Mouse (Mus musculus): Measurements from ENCODE around the gene Naa40.

Naa40 gene

DNA sequence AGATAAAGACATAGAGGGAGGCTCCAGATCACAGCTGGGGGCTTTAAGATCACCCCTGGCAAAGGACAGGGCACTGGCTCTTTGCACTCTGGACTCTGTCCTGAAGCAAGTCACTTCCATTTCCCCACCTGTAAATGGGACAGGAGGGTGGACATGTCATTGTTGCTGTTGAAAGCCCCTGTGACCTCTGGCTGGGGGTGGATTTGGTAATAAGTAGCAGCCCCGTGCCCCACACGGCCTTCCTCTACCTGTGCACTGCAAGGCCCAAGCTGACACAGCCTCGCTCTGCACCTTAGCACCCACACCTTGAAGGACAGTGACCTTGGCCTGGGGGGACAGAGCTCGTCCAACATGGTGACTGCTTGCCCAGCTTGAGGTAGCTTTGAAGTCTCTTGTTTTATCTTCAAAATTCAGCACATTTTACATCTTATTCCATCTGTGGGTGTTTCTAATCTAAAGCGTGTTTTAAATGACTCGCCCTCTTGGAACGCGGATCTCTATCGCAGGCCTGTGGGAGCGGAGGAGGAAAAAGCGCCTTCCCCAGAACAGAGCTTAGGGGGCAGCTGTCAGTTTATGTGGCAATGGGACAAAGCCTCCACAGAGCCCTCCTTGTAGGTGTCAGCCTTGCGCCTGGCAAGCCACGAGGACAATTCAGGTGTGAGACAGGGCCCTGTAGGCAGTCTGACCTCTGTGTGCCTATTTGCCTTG lies 63.0 kb downstream of the Naa40 start:
- DNase-seq, result no peak

DNA sequence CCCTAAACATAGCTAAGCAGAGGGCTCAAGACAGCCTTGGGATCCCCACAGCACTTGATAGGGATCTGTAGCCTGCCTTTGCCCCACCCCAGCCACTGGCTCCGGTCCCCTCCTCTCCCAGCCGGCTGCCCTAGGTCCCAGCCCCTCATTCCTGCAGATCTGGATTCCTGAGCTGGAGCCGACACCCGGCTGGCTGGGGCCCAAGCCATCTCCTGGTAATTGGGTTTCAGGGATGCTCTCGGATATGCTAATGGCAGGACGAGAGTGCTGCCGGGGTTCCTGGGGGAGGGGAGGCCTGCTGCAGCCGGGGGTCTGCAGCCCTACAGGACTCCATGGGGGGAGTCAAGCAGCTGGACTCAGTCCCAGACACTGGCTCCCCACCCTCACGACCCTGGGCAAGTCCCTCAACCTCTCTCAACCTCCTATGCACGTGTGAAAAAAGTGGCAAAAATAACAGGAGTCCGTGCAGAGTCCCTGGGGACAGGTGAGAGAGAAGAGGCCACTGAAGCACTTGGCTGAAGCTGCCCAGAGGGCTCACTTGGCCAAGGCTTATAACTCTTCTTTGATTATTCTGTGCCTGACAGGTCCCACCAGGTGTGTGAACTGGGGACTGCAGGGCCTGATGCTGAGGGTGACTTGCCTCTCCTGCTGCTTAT lies 64.8 kb downstream of the Naa40 start:
- DNase-seq, result no peak

Data from lung, postnatal 10 days (tissue).